Mouse (Mus musculus) hindbrain, embryonic 16.5 days (tissue): ENCODE results near the gene Olfr461. TPM values are rescaled to one million over a fixed set of nuclear protein-coding genes. Genes with fewer than 3 reads are reported as not detected.

Experiments used
- ATAC-seq: fragments of 200-750 bp; cut with Nextera tagmentation; 2 replicates; pipeline ENCODE4 v1.8.0; 2017; ENCODE audit warnings: moderate TSS enrichment, moderate library complexity
- H3K27ac ChIP-seq: fragments of 300-500 bp; sonication (generic); 2 replicates; pipeline ENCODE4 v1.5.1; 2014; ENCODE audit warnings: low read depth, mild to moderate bottlenecking, control low read depth, low read length, moderate library complexity
- H3K27me3 ChIP-seq: fragments of 300-500 bp; sonication (generic); replicated peaks from 2 replicates; pipeline ENCODE4 v1.6.1; 2014; ENCODE audit warnings: low read length; ENCODE audit not compliant: control insufficient read depth, insufficient read depth
- H3K36me3 ChIP-seq: fragments of 300-500 bp; sonication (generic); 2 replicates; pipeline ENCODE4 v1.6.1; 2014; ENCODE audit warnings: mild to moderate bottlenecking, low read length, moderate library complexity, mixed read lengths; ENCODE audit not compliant: control insufficient read depth, insufficient read depth
- H3K4me1 ChIP-seq: fragments of 300-500 bp; sonication (generic); 2 replicates; pipeline ENCODE4 v1.6.1; 2014; ENCODE audit warnings: low read depth, low read length; ENCODE audit not compliant: control insufficient read depth, insufficient read depth
- H3K4me2 ChIP-seq: fragments of 300-500 bp; sonication (generic); 2 replicates; pipeline ENCODE4 v1.6.1; 2014; ENCODE audit warnings: mild to moderate bottlenecking, low read length, control low read depth, moderate library complexity
- H3K4me3 ChIP-seq: fragments of 300-500 bp; sonication (generic); 2 replicates; pipeline ENCODE4 v1.5.1; 2014; ENCODE audit warnings: mild to moderate bottlenecking, low read length, control low read depth, moderate library complexity
- H3K9ac ChIP-seq: fragments of 300-500 bp; sonication (generic); 2 replicates; pipeline ENCODE4 v1.6.1; 2014; ENCODE audit warnings: low read depth, mild to moderate bottlenecking, control low read depth, low read length, moderate library complexity
- H3K9me3 ChIP-seq: fragments of 300-500 bp; sonication (generic); 2 replicates; pipeline ENCODE4 v1.6.1; 2014; ENCODE audit warnings: mild to moderate bottlenecking, low read length, moderate library complexity; ENCODE audit not compliant: control insufficient read depth
- WGBS: fragments of 180-500 bp; shearing (Covaris S2); extraction: QIAGEN DNeasy Blood & Tissue Kit; methylation state at CpG from one replicate; pipeline ENCODE4 v1.1.7; 2014; 5-methylcytosine and 5-hydroxymethylcytosine counted together
- polyA plus RNA-seq: library from polyadenylated mRNA; unstranded; fragments of >200 nt; fragmentation: Nextera tagmentation; extraction: Ambion mirVana; gene quantifications from 2 replicates; pipeline ENCODE4 v1.2.1, GENCODE M21; 2015

Olfr461 gene
- polyA plus RNA-seq, 1 experiment from 2014 or later = 0.21 TPM

DNA sequence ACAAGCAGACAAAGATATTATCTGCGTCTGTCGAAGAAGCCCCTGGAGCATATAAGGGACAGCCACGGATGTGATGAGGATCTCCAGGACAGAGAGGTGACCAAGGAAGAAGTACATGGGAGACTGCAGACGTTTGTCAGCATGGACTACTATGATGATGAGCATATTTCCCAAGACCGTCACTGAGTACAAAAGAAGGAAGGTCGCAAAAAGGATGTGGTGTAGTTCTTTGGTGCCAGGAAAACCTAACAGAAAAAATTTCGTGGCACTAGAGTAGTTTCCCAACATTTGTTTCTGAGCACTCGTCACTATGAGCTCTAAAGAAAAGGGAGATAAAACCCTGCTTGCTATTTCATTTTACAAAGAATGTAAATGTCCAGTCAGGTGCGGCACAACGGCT, 10.2 kb downstream of the Olfr461 start:
- no peak overlapping the region for H3K4me2 ChIP-seq
- WGBS = 81% methylated on average over 10 of the region's 10 CpGs

DNA sequence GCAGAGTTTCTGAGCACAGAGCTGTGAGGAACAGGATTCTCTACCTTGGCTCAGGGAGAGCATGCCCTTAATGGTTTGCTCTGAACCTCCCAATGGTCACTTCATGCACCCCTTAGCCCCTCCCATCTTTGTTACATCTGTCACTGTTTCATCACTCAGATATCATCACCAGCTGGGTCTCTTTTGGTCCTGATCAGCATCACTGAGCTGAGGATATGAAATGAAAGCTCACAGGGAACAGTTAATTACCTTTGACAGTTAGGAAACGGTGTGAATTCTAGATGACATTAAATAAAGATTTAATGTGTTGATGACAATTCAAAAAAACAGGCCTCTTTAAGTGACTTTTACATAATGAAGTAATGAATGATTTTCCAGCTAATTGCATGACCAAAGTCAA, 35.4 kb downstream of the Olfr461 start, which contains the start of gene Prss37:
TSS of gene Prss37 (minus strand) at position 101 of the 400 bp plus-strand sequence.
- Histone ChIP-seq H3K4me3 (no peak within 1 kb of the TSS), H3K4me1 (no peaks in the 10 kb centered on the region), H3K4me2 (no peak within 1 kb of the TSS), H3K9me3 (no peaks in the 10 kb centered on the region), H3K27me3 (no peaks in the 10 kb centered on the region), H3K27ac (no peak within 1 kb of the TSS), H3K36me3 (no peaks in the 10 kb centered on the region), H3K9ac (no peak within 1 kb of the TSS)
- WGBS = 70% methylated on average over 1 of the region's 1 CpGs
- no peak for ATAC-seq

More for the DNA sequence above, 10.2 kb downstream of the Olfr461 start:
- no peaks in the 10 kb centered on the region for H3K4me1 ChIP-seq
- no peak for ATAC-seq
- no peak overlapping the region for H3K27ac ChIP-seq
- no peaks in the 10 kb centered on the region for H3K27me3 ChIP-seq
- H3K9ac ChIP-seq = no peak overlapping the region
- no peaks in the 10 kb centered on the region for H3K9me3 ChIP-seq
- H3K4me3 ChIP-seq = no peak overlapping the region
- H3K36me3 ChIP-seq = no peaks in the 10 kb centered on the region

DNA sequence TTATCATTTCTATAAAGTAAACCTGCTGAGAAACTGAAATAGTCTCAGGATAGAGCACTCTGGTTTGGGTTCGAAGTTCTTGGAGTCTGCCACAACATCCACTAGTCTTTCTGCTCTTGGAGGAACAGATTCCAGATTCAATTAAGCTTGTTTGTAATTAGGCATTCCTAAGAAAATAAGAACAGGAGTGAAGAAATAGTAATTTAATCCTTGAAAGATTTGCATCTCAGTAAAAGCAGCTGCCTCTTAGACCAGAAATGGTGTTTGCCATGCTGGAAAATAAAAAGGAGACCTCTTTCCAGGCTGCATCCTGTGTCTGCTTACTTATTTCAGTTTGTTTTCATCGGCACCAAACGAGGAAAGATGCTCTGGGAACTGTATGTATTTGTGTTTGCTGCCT, 61.6 kb downstream of the Olfr461 start, which contains the start of gene Tas2r108:
TSS of gene Tas2r108 (plus strand) at position 301 of the 400 bp plus-strand sequence.
- H3K36me3 ChIP-seq = no peaks in the 10 kb centered on the region
- no peaks in the 10 kb centered on the region for H3K27me3 ChIP-seq
- H3K9ac ChIP-seq = no peak within 1 kb of the TSS
- H3K4me1 ChIP-seq = no peaks in the 10 kb centered on the region
- H3K27ac ChIP-seq = no peak within 1 kb of the TSS
- no peak for ATAC-seq
- H3K4me2 ChIP-seq = no peak within 1 kb of the TSS
- 92% methylated on average over 3 of the region's 3 CpGs for WGBS
- H3K4me3 ChIP-seq = no peak within 1 kb of the TSS
- no peaks in the 10 kb centered on the region for H3K9me3 ChIP-seq

Other genes starting within 250 kb of the Olfr461 start
- 67.9 and 68.2 TPM in 2 replicates for gene Agk, start 229.9 kb downstream of the Olfr461 start, polyA plus RNA-seq
- 12.8 and 16.7 TPM in 2 replicates for gene E330009J07Rik, start 118.9 kb downstream of the Olfr461 start, polyA plus RNA-seq
- gene Wee2, start 116.0 kb downstream of the Olfr461 start, polyA plus RNA-seq = 0.31 and 0.37 TPM in 2 replicates
- 90.2 and 90.6 TPM in 2 replicates for gene Ssbp1, start 83.7 kb downstream of the Olfr461 start, polyA plus RNA-seq
- gene Tas2r137, start 63.8 kb downstream of the Olfr461 start, polyA plus RNA-seq = not detected in 2 replicates
- not detected in 2 replicates for gene Tas2r108, start 61.5 kb downstream of the Olfr461 start, polyA plus RNA-seq
- gene Prss37, start 35.5 kb downstream of the Olfr461 start, polyA plus RNA-seq = not detected in 2 replicates
- not detected in 2 replicates for gene Olfr460, start 14.4 kb upstream of the Olfr461 start, polyA plus RNA-seq
- 0.64 and 1.2 TPM in 2 replicates for gene Clec5a, start 30.8 kb upstream of the Olfr461 start, polyA plus RNA-seq
- not detected in 2 replicates for gene Tas2r138, start 58.3 kb upstream of the Olfr461 start, polyA plus RNA-seq
- gene Mgam, start 73.8 kb upstream of the Olfr461 start, polyA plus RNA-seq = 0.11 and 0.25 TPM in 2 replicates